Mouse (Mus musculus) heart, embryonic 13.5 days (tissue): ENCODE measurements around the gene Mipep. TPM values are rescaled to one million over a fixed set of nuclear protein-coding genes. Genes with fewer than 3 reads are reported as not detected.
A peak's percentile ranks its signal among the peaks of the same experiment; 100 is the strongest.

Source experiments
- ATAC-seq: fragments of 200-750 bp; cut with Nextera tagmentation; 2 replicates; pipeline ENCODE4 v1.8.0; 2017; ENCODE audit warnings: moderate TSS enrichment; ENCODE audit not compliant: insufficient number of reproducible peaks, low FRiP score, low TSS enrichment; ENCODE audit errors: extremely low read depth
- H3K27ac ChIP-seq: fragments of 300-500 bp; sonication (generic); replicated peaks from 2 replicates; pipeline ENCODE4 v1.5.1; 2015; ENCODE audit warnings: moderate library complexity, mild to moderate bottlenecking, inconsistent platforms
- H3K27me3 ChIP-seq: fragments of 300-500 bp; sonication (generic); replicated peaks from 2 replicates; pipeline ENCODE4 v1.6.1; 2015; ENCODE audit warnings: mild to moderate bottlenecking, inconsistent platforms
- H3K36me3 ChIP-seq: fragments of 300-500 bp; sonication (generic); 2 replicates; pipeline ENCODE4 v1.6.1; 2015; ENCODE audit warnings: mild to moderate bottlenecking, inconsistent platforms
- H3K4me1 ChIP-seq: fragments of 300-500 bp; sonication (generic); 2 replicates; pipeline ENCODE4 v1.6.1; 2015; ENCODE audit warnings: inconsistent platforms
- H3K4me2 ChIP-seq: fragments of 300-500 bp; sonication (generic); 2 replicates; pipeline ENCODE4 v1.6.1; 2015; ENCODE audit warnings: inconsistent platforms, mild to moderate bottlenecking, moderate library complexity
- H3K4me3 ChIP-seq: fragments of 300-500 bp; sonication (generic); 2 replicates; pipeline ENCODE4 v1.5.1; 2015; ENCODE audit warnings: moderate library complexity, mild to moderate bottlenecking, inconsistent platforms
- H3K9ac ChIP-seq: fragments of 300-500 bp; sonication (generic); 2 replicates; pipeline ENCODE4 v1.6.1; 2015; ENCODE audit warnings: inconsistent platforms, mild to moderate bottlenecking, moderate library complexity
- H3K9me3 ChIP-seq: fragments of 300-500 bp; sonication (generic); 2 replicates; pipeline ENCODE4 v1.6.1; 2016; ENCODE audit warnings: inconsistent platforms
- WGBS: fragments of 180-500 bp; shearing (Covaris S2); methylation state at CpG from one replicate; pipeline ENCODE4 v1.1.7; 2015; ENCODE audit warnings: mixed read lengths; 5-methylcytosine and 5-hydroxymethylcytosine counted together
- polyA plus RNA-seq: library from polyadenylated mRNA; unstranded; fragments of >200 nt; fragmentation: Nextera tagmentation; extraction: Ambion mirVana; gene quantifications from 2 replicates; pipeline ENCODE4 v1.2.1, GENCODE M21; 2015

Mipep gene
- polyA plus RNA-seq, 1 experiment from 2014 or later: 24.5 TPM

- H3K9ac ChIP-seq: no peak overlapping the region
- H3K4me2 ChIP-seq: no peak overlapping the region
- H3K36me3 ChIP-seq: no peaks in the 10 kb centered on the region
- H3K9me3 ChIP-seq: no peaks in the 10 kb centered on the region
- 87% methylated on average over 2 of the region's 2 CpGs for WGBS
- H3K27me3 ChIP-seq: no peaks in the 10 kb centered on the region
- no peaks in the 10 kb centered on the region for H3K4me1 ChIP-seq
- no peak overlapping the region for H3K27ac ChIP-seq
- no peak for ATAC-seq
- H3K4me3 ChIP-seq: no peak overlapping the region
These were observed 10.9 kb upstream of the Mipep start for GRCm38 (mm10) chr14:60773476-60773875.

- Histone ChIP-seq H3K4me3 (no peak overlapping the region), H3K27me3 (0 out of 2 replicates have a peak, but pooled peaks cover 5% of the 10 kb centered on the region), H3K9me3 (no peaks in the 10 kb centered on the region), H3K27ac (no peak overlapping the region), H3K36me3 (no peaks in the 10 kb centered on the region), H3K4me2 (no peak overlapping the region), H3K9ac (no peak overlapping the region), H3K4me1 (no peaks in the 10 kb centered on the region)
- WGBS: 78% methylated on average over 8 of the region's 8 CpGs
- no peak for ATAC-seq
These were observed 7.9 kb upstream of the Mipep start for GRCm38 (mm10) chr14:60776521-60776920.

GRCm38 (mm10) chr14:60777485-60777919, 6.9 kb upstream of the Mipep start:
- no peak overlapping the region for H3K9ac ChIP-seq
- H3K27ac ChIP-seq: no peak overlapping the region
- H3K4me2 ChIP-seq: no peak overlapping the region
- peaks cover 4% of the 10 kb centered on the region; the same call in 1 of the 2 replicates for H3K4me1 ChIP-seq
- H3K27me3 ChIP-seq: peaks cover 9% of the 10 kb centered on the region; the same call in 1 of the 2 replicates
- H3K36me3 ChIP-seq: no peaks in the 10 kb centered on the region
- ATAC-seq: no peak
- 77% methylated on average over 5 of the region's 5 CpGs for WGBS
- H3K4me3 ChIP-seq: no peak overlapping the region
- no peaks in the 10 kb centered on the region for H3K9me3 ChIP-seq

GRCm38 (mm10) chr14:60779198-60779597, 5.2 kb upstream of the Mipep start:
- H3K36me3 ChIP-seq: no peaks in the 10 kb centered on the region

GRCm38 (mm10) chr14:60782121-60782656, 2.2 kb upstream of the Mipep start:
- Histone ChIP-seq H3K9me3 (no peaks in the 10 kb centered on the region), H3K36me3 (no peaks in the 10 kb centered on the region), H3K27me3 (peaks cover 14% of the 10 kb centered on the region; the same call in 1 of the 2 replicates), H3K4me1 (peaks cover 14% of the 10 kb centered on the region), H3K4me2 (no peak overlapping the region), H3K27ac (no peak overlapping the region), H3K9ac (no peak overlapping the region), H3K4me3 (no peak overlapping the region)
- 36% methylated on average over 7 of the region's 7 CpGs for WGBS
- no peak for ATAC-seq

More at GRCm38 (mm10) chr14:60779198-60779597, 5.2 kb upstream of the Mipep start:
- Histone ChIP-seq H3K4me1 (peaks cover 4% of the 10 kb centered on the region; the same call in 1 of the 2 replicates), H3K27ac (no peak overlapping the region), H3K9me3 (no peaks in the 10 kb centered on the region), H3K27me3 (peaks cover 14% of the 10 kb centered on the region; the same call in 1 of the 2 replicates), H3K4me3 (no peak overlapping the region), H3K4me2 (no peak overlapping the region), H3K9ac (no peak overlapping the region)
- ATAC-seq: no peak
- WGBS: 83% methylated on average over 7 of the region's 7 CpGs

GRCm38 (mm10) chr14:60783196-60783595, 1.2 kb upstream of the Mipep start:
- Histone ChIP-seq H3K9me3 (no peaks in the 10 kb centered on the region), H3K36me3 (peaks cover 5% of the 10 kb centered on the region), H3K27me3 (peaks cover 14% of the 10 kb centered on the region; the same call in 1 of the 2 replicates), H3K4me2 (no peak overlapping the region), H3K9ac (0 out of 2 replicates have a peak overlapping the region, but pooled peaks have one; percentile 37), H3K27ac (no peak overlapping the region), H3K4me1 (peaks cover 14% of the 10 kb centered on the region), H3K4me3 (no peak overlapping the region)
- ATAC-seq: no peak
- 37% methylated on average over 8 of the region's 8 CpGs for WGBS

GRCm38 (mm10) chr14:60790103-60790502, 5.7 kb downstream of the Mipep start:
- H3K27me3 ChIP-seq: no peaks in the 10 kb centered on the region
- peaks cover 8% of the 10 kb centered on the region for H3K4me1 ChIP-seq
- no peaks in the 10 kb centered on the region for H3K9me3 ChIP-seq
- no peak overlapping the region for H3K9ac ChIP-seq
- H3K36me3 ChIP-seq: peaks cover 40% of the 10 kb centered on the region
- no peak overlapping the region for H3K4me3 ChIP-seq
- no peak overlapping the region for H3K27ac ChIP-seq
- no peak for ATAC-seq
- WGBS: 40% methylated on average over 3 of the region's 3 CpGs
- H3K4me2 ChIP-seq: no peak overlapping the region

- no peak overlapping the region for H3K4me3 ChIP-seq
- H3K27me3 ChIP-seq: no peaks in the 10 kb centered on the region
- 77% methylated on average over 4 of the region's 4 CpGs for WGBS
- H3K36me3 ChIP-seq: peaks cover 56% of the 10 kb centered on the region
- H3K9me3 ChIP-seq: no peaks in the 10 kb centered on the region
- H3K4me1 ChIP-seq: peaks cover 2% of the 10 kb centered on the region; the same call in 1 of the 2 replicates
- no peak overlapping the region for H3K4me2 ChIP-seq
- no peak for ATAC-seq
- no peak overlapping the region for H3K27ac ChIP-seq
- H3K9ac ChIP-seq: no peak overlapping the region
These were observed 12.4 kb downstream of the Mipep start for GRCm38 (mm10) chr14:60796600-60797322.

GRCm38 (mm10) chr14:60797596-60797995, 13.2 kb downstream of the Mipep start:
- peaks cover 56% of the 10 kb centered on the region for H3K36me3 ChIP-seq
- WGBS: 84% methylated on average over 5 of the region's 5 CpGs
- H3K27me3 ChIP-seq: no peaks in the 10 kb centered on the region
- no peak overlapping the region for H3K27ac ChIP-seq
- no peak overlapping the region for H3K4me2 ChIP-seq
- H3K9ac ChIP-seq: no peak overlapping the region
- ATAC-seq: no peak
- peaks cover 2% of the 10 kb centered on the region; the same call in 1 of the 2 replicates for H3K4me1 ChIP-seq
- no peaks in the 10 kb centered on the region for H3K9me3 ChIP-seq
- H3K4me3 ChIP-seq: no peak overlapping the region

- no peak overlapping the region for H3K4me3 ChIP-seq
- H3K27me3 ChIP-seq: no peaks in the 10 kb centered on the region
- no peak overlapping the region for H3K9ac ChIP-seq
- peaks cover 2% of the 10 kb centered on the region; the same call in 1 of the 2 replicates for H3K4me1 ChIP-seq
- no peak overlapping the region for H3K4me2 ChIP-seq
- ATAC-seq: no peak
- peaks cover 67% of the 10 kb centered on the region for H3K36me3 ChIP-seq
- H3K9me3 ChIP-seq: no peaks in the 10 kb centered on the region
- WGBS: 76% methylated on average over 4 of the region's 4 CpGs
- H3K27ac ChIP-seq: no peak overlapping the region
These were observed 14.3 kb downstream of the Mipep start for GRCm38 (mm10) chr14:60798721-60799120.

GRCm38 (mm10) chr14:60799762-60800728, 15.7 kb downstream of the Mipep start:
- Histone ChIP-seq H3K9ac (peak overlapping the region; percentile 60; the same call in 1 of the 2 replicates), H3K4me1 (peaks cover 2% of the 10 kb centered on the region; the same call in 1 of the 2 replicates), H3K27ac (no peak overlapping the region), H3K4me2 (no peak overlapping the region), H3K36me3 (peaks cover 73% of the 10 kb centered on the region), H3K4me3 (no peak overlapping the region), H3K27me3 (no peaks in the 10 kb centered on the region), H3K9me3 (no peaks in the 10 kb centered on the region)
- ATAC-seq: no peak
- 47% methylated on average over 9 of the region's 9 CpGs for WGBS
